Mouse (Mus musculus): ENCODE data around the gene Foxp1. TPM values are rescaled to one million over a fixed set of nuclear protein-coding genes. Genes with fewer than 3 reads are reported as not detected.

The Foxp1 gene
- polyA plus RNA-seq, 1 experiment from 2014 or later = 91.9 TPM

DNA sequence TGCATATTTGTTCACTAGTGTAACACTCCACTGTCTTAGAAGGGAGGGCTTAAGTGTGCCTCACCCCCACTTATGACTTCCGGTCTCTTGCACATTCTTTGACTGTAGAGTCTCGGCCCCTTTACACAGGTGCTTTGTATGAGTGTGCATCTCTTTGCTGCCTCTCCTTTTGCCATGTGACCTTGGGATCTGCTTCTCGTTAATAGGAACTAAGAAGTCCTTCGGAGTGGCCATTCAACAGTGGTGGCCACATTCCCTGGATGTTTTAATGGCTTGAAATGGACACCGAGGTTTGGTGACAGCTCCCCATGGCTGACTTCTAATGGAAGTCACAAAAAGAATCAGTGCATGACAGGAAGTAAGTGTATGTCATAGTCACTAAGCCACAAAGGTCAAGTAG, 422.2 kb downstream of the Foxp1 start:
- Histone ChIP-seq H3K9me3 (ENCODE audit: control insufficient read depth, low read length) (no peaks in the 10 kb centered on the region), H3K4me2 (replicated peaks; ENCODE audit: low read depth, low read length) (no peak overlapping the region), H3K27ac (ENCODE audit: low read depth, low read length) (no peak overlapping the region), H3K4me3 (ENCODE audit: low read depth, low read length) (no peak overlapping the region), H3K36me3 (ENCODE audit: control insufficient read depth, insufficient read depth, low read length) (no peaks in the 10 kb centered on the region), H3K27me3 (ENCODE audit: control insufficient read depth, insufficient read depth, low read length) (0 out of 2 replicates have a peak, but pooled peaks cover 2% of the 10 kb centered on the region), H3K9ac (ENCODE audit: low read depth, low read length) (no peak overlapping the region), H3K4me1 (replicated peaks; ENCODE audit: control insufficient read depth, insufficient read depth, low read length) (peaks cover 5% of the 10 kb centered on the region; the same call in 1 of the 2 replicates)
- WGBS = 55% methylated on average over 5 of the region's 5 CpGs
- ATAC-seq (ENCODE audit: low FRiP score) (no peak), DNase-seq (ENCODE audit: low spot score) (no peak)

DNA sequence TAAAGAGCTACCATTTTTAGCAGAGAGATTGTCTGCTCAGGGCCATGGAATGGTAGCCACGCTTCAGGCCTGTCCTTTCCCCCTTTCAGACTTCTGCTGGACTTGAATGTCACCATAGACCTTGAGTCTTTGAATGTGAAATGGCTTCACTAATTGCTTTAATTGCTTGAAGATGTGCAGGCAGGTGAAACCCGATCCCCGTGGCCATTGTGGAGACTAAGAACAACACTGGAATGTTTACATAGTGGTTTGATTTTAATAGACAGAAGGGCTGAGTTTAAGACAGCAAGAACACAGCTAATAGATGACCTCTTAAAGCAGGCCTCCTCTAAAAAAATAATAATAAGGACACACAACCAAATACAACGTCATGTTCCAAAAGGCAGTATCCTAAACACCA, 422.7 kb downstream of the Foxp1 start:
- Histone ChIP-seq H3K4me3 (ENCODE audit: low read depth, low read length) (no peak overlapping the region), H3K9ac (ENCODE audit: low read depth, low read length) (no peak overlapping the region), H3K9me3 (ENCODE audit: control insufficient read depth, low read length) (no peaks in the 10 kb centered on the region), H3K4me2 (replicated peaks; ENCODE audit: low read depth, low read length) (no peak overlapping the region), H3K36me3 (ENCODE audit: control insufficient read depth, insufficient read depth, low read length) (no peaks in the 10 kb centered on the region), H3K27ac (ENCODE audit: low read depth, low read length) (no peak overlapping the region), H3K4me1 (replicated peaks; ENCODE audit: control insufficient read depth, insufficient read depth, low read length) (peaks cover 5% of the 10 kb centered on the region; the same call in 1 of the 2 replicates), H3K27me3 (ENCODE audit: control insufficient read depth, insufficient read depth, low read length) (0 out of 2 replicates have a peak, but pooled peaks cover 2% of the 10 kb centered on the region)
- 52% methylated on average over 4 of the region's 4 CpGs for WGBS
- ATAC-seq (ENCODE audit: low FRiP score) (no peak), DNase-seq (ENCODE audit: low spot score) (no peak)

DNA sequence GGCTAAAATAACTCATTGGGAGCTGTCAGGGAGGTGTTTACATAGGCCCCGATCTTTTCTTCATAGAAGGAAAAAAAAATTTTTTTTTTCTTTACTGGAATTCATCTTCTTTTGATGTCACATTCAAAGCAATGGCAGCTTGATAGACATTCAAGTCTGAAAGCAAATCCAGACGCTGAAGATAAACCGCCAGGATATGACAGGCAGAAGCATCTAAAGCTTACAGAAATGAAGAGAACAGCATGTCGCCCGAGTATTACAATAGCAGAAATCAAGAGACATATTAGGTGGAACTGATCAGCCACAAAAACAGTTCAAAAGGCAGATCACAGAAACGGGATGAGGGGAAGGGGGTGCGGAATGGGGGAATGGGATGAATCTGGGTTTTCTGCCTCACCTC, 425.3 kb downstream of the Foxp1 start:
- H3K36me3 ChIP-seq (ENCODE audit: control insufficient read depth, insufficient read depth, low read length) = no peaks in the 10 kb centered on the region
- no peak overlapping the region for H3K4me3 ChIP-seq (ENCODE audit: low read depth, low read length)
- peaks cover 8% of the 10 kb centered on the region for H3K4me1 ChIP-seq (replicated peaks; ENCODE audit: control insufficient read depth, insufficient read depth, low read length)
- no peak overlapping the region for H3K9ac ChIP-seq (ENCODE audit: low read depth, low read length)
- ATAC-seq (ENCODE audit: low FRiP score) (0 out of 2 replicates have a peak, but pooled peaks have one; percentile 22), DNase-seq (ENCODE audit: low spot score) (peak; percentile 27)
- no peak overlapping the region for H3K4me2 ChIP-seq (replicated peaks; ENCODE audit: low read depth, low read length)
- 36% methylated on average over 7 of the region's 7 CpGs for WGBS
- H3K27me3 ChIP-seq (ENCODE audit: control insufficient read depth, insufficient read depth, low read length) = 0 out of 2 replicates have a peak, but pooled peaks cover 2% of the 10 kb centered on the region
- no peaks in the 10 kb centered on the region for H3K9me3 ChIP-seq (ENCODE audit: control insufficient read depth, low read length)
- H3K27ac ChIP-seq (ENCODE audit: low read depth, low read length) = no peak overlapping the region

DNA sequence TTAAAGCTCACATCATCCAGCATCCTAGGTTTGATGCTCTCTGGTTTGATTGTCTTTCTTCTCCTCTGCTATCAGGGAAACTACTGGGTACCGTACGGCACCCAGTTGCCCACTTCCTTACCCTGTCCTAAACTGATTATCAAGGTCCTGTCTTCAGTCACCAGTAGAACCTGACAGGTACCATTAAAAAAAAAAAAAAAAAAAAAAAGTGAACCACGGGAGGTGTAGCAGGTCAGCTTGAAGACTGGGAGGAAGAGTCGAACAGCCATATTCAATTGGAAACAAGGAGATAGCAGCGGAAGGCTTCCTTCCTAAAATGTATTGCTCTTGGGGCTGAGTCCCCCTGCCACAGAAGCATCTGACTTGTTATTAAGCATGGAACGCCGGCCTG, 425.8 kb downstream of the Foxp1 start:
- Histone ChIP-seq H3K27ac (ENCODE audit: low read depth, low read length) (no peak overlapping the region), H3K4me2 (replicated peaks; ENCODE audit: low read depth, low read length) (no peak overlapping the region), H3K27me3 (ENCODE audit: control insufficient read depth, insufficient read depth, low read length) (0 out of 2 replicates have a peak, but pooled peaks cover 2% of the 10 kb centered on the region), H3K9ac (ENCODE audit: low read depth, low read length) (no peak overlapping the region), H3K36me3 (ENCODE audit: control insufficient read depth, insufficient read depth, low read length) (no peaks in the 10 kb centered on the region), H3K4me1 (replicated peaks; ENCODE audit: control insufficient read depth, insufficient read depth, low read length) (peaks cover 8% of the 10 kb centered on the region), H3K9me3 (ENCODE audit: control insufficient read depth, low read length) (no peaks in the 10 kb centered on the region), H3K4me3 (ENCODE audit: low read depth, low read length) (no peak overlapping the region)
- ATAC-seq (ENCODE audit: low FRiP score) (no peak), DNase-seq (ENCODE audit: low spot score) (no peak)
- WGBS = 63% methylated on average over 7 of the region's 7 CpGs

DNA sequence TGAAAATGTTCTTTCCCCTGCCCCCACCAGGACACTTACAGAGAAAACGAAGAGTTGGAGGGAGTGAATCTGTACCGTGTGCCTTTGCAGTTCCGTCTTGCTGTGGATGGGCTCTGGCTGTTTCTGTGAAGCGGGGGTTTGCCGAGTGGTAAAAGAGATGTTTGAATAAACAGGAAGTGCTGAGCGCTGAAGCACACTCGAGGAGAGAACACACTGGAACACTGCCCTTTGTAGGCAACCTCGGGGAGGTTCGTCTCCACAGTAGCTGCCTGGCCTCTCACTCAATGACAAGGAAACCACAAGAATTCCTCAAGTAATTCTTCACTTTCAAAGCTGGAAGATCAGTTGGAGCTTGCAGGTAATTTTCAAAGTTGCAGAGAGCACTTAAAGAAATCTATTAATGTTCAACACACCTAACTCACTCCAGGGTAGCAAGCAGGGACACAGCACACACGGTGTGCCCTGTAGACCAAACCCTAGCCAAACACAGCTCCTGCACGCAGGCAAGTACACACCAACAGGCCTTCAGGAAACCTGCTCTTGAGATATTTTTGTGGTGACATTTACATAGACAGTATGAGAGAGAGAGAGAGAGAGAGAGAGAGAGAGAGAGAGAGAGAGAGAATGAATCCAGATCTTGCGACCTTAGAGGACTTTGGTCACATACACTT, 426.3 kb downstream of the Foxp1 start:
- WGBS = 34% methylated on average over 12 of the region's 12 CpGs
- no peak overlapping the region for H3K27ac ChIP-seq (ENCODE audit: low read depth, low read length)

DNA sequence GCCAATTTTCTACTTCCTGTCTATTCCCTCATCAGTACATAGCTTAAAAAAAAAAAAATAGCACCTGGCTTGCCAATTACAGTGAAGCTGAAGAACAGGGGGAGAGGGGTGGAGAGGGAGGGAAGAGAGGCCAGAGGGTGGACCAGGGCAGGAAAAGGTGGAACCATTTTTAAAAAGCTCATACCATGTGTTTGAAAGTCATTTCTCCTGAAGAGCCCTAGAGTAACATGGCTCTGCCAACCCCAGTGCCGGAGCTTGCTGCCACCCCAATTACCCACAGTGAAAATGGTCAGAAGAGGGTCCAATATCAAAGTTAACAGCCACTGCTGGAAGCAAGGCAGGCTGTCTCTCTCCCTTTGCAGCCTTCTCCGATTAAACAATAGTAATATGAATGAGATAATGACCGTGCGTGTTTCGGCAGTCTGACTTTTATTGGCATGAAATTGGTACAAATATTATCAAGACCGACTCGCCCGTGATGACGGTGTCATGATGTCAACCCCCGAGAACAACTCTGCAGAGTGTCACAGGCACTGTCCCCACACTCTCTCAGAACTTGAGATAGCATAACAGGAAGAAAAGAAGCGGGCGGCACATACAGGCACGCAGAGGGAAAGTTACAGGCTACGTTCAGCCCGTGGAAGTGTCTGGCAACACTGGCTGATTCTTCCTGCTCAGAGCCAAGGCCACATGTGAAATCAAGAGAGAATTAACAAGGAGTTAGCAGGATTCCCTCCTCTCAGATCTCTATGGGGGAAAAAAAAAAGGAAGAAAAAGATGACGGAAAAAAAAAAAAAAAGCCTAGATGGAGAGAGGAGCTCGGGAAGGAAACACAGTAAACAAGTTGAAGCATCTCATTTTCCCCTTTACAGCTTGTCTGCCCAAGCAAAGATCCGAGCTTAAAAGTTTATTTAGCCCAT, 427.1 kb downstream of the Foxp1 start:
- Histone ChIP-seq H3K4me3 (ENCODE audit: low read depth, low read length) (no peak overlapping the region), H3K9ac (ENCODE audit: low read depth, low read length) (no peak overlapping the region), H3K4me2 (replicated peaks; ENCODE audit: low read depth, low read length) (no peak overlapping the region; the same call in 1 of the 2 replicates), H3K27ac (ENCODE audit: low read depth, low read length) (no peak overlapping the region), H3K4me1 (replicated peaks; ENCODE audit: control insufficient read depth, insufficient read depth, low read length) (peaks cover 8% of the 10 kb centered on the region), H3K9me3 (ENCODE audit: control insufficient read depth, low read length) (no peaks in the 10 kb centered on the region), H3K27me3 (ENCODE audit: control insufficient read depth, insufficient read depth, low read length) (0 out of 2 replicates have a peak, but pooled peaks cover 2% of the 10 kb centered on the region), H3K36me3 (ENCODE audit: control insufficient read depth, insufficient read depth, low read length) (no peaks in the 10 kb centered on the region)
- ATAC-seq (ENCODE audit: low FRiP score) (no peak), DNase-seq (ENCODE audit: low spot score) (peak; percentile 27)
- WGBS = 30% methylated on average over 18 of the region's 18 CpGs

More for the DNA sequence above, 426.3 kb downstream of the Foxp1 start:
- H3K4me2 ChIP-seq (replicated peaks; ENCODE audit: low read depth, low read length) = no peak overlapping the region
- no peak overlapping the region for H3K9ac ChIP-seq (ENCODE audit: low read depth, low read length)
- no peaks in the 10 kb centered on the region for H3K9me3 ChIP-seq (ENCODE audit: control insufficient read depth, low read length)
- DNase-seq (ENCODE audit: low spot score) (peak; percentile 33), ATAC-seq (ENCODE audit: low FRiP score) (no peak)
- no peaks in the 10 kb centered on the region for H3K36me3 ChIP-seq (ENCODE audit: control insufficient read depth, insufficient read depth, low read length)
- peaks cover 8% of the 10 kb centered on the region for H3K4me1 ChIP-seq (replicated peaks; ENCODE audit: control insufficient read depth, insufficient read depth, low read length)
- H3K4me3 ChIP-seq (ENCODE audit: low read depth, low read length) = no peak overlapping the region
- 0 out of 2 replicates have a peak, but pooled peaks cover 2% of the 10 kb centered on the region for H3K27me3 ChIP-seq (ENCODE audit: control insufficient read depth, insufficient read depth, low read length)

DNA sequence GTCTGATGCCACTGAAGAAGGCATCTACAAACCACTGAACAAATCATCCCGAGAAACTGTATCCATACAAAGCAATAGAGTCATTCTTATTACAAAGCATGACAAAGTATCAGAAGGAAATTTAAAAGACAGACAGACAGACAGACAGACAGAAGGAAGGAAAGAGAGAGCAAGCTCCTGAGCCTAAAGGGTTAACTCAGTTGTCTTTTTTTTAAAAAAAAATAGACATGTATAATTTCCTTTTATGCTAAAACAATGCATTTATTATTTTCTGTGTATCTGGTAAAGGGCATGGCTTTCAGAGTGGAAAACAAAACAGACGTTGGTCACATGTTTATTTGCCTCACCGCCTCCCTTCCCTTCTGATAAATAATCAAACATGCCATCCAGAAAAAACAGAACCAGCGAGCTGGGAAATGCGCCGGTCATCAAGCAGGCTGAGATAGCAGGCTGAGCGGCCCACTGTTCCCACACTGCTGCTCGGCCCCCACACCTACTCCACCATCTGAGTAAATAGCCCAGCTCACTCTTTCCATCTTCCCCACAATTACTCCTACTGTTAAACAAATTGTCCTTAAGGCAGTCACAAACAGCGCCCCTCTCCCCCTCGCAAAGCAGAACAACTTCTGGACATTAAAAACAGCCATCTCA, 428.1 kb downstream of the Foxp1 start:
- H3K4me2 ChIP-seq (replicated peaks; ENCODE audit: low read depth, low read length) = no peak overlapping the region
- no peak overlapping the region for H3K27ac ChIP-seq (ENCODE audit: low read depth, low read length)
- 30% methylated on average over 10 of the region's 10 CpGs for WGBS
- H3K27me3 ChIP-seq (ENCODE audit: control insufficient read depth, insufficient read depth, low read length) = 0 out of 2 replicates have a peak, but pooled peaks cover 2% of the 10 kb centered on the region
- H3K4me1 ChIP-seq (replicated peaks; ENCODE audit: control insufficient read depth, insufficient read depth, low read length) = peaks cover 8% of the 10 kb centered on the region
- DNase-seq (ENCODE audit: low spot score) (peak; percentile 35), ATAC-seq (ENCODE audit: low FRiP score) (no peak)
- no peaks in the 10 kb centered on the region for H3K36me3 ChIP-seq (ENCODE audit: control insufficient read depth, insufficient read depth, low read length)
- no peak overlapping the region for H3K4me3 ChIP-seq (ENCODE audit: low read depth, low read length)
- H3K9ac ChIP-seq (ENCODE audit: low read depth, low read length) = no peak overlapping the region
- H3K9me3 ChIP-seq (ENCODE audit: control insufficient read depth, low read length) = no peaks in the 10 kb centered on the region

DNA sequence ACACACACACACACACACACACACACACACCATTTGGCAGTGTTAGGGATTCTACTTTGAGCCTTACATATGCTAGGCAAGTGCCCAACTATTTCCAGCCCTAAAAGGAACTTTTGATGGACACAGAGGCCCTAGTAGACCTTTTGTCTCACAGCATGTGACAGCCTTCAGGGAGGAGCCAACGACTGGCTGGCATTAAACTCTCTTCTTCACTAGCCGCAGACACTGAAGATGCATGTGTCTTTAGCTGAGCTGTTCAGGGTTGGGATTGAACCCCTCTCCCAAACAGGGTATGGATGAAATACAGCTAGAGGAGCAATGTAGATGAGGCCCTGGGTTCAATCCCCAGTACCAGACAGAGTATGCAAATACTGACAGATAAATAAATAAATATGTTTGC, 428.7 kb downstream of the Foxp1 start:
- WGBS = 34% methylated on average over 2 of the region's 2 CpGs
- Histone ChIP-seq H3K36me3 (ENCODE audit: control insufficient read depth, insufficient read depth, low read length) (no peaks in the 10 kb centered on the region), H3K4me2 (replicated peaks; ENCODE audit: low read depth, low read length) (no peak overlapping the region), H3K27ac (ENCODE audit: low read depth, low read length) (no peak overlapping the region), H3K27me3 (ENCODE audit: control insufficient read depth, insufficient read depth, low read length) (0 out of 2 replicates have a peak, but pooled peaks cover 2% of the 10 kb centered on the region), H3K4me3 (ENCODE audit: low read depth, low read length) (no peak overlapping the region), H3K4me1 (replicated peaks; ENCODE audit: control insufficient read depth, insufficient read depth, low read length) (peaks cover 8% of the 10 kb centered on the region), H3K9me3 (ENCODE audit: control insufficient read depth, low read length) (no peaks in the 10 kb centered on the region), H3K9ac (ENCODE audit: low read depth, low read length) (no peak overlapping the region)
- ATAC-seq (ENCODE audit: low FRiP score) (no peak), DNase-seq (ENCODE audit: low spot score) (no peak)

Measured in hindbrain, embryonic 11.5 days (tissue).